Mouse (Mus musculus) spleen, adult 10 weeks (tissue): ENCODE results near the gene Mst1r. TPM values are rescaled to one million over a fixed set of nuclear protein-coding genes. Genes with fewer than 3 reads are reported as not detected.

Source experiments
- polyA plus RNA-seq: library from polyadenylated mRNA; stranded (reverse); fragments of 350-450 nt; fragmentation: Illumina TruSeq; extraction: RNeasy Lipid Tissue Mini Kit (QIAGEN cat#74804); gene quantifications from one replicate; pipeline ENCODE4 v1.2.3, GENCODE M21; 2015; ENCODE audit warnings: low replicate concordance; ENCODE audit not compliant: insufficient read depth

Mst1r gene
- 0.36 TPM for polyA plus RNA-seq

DNA sequence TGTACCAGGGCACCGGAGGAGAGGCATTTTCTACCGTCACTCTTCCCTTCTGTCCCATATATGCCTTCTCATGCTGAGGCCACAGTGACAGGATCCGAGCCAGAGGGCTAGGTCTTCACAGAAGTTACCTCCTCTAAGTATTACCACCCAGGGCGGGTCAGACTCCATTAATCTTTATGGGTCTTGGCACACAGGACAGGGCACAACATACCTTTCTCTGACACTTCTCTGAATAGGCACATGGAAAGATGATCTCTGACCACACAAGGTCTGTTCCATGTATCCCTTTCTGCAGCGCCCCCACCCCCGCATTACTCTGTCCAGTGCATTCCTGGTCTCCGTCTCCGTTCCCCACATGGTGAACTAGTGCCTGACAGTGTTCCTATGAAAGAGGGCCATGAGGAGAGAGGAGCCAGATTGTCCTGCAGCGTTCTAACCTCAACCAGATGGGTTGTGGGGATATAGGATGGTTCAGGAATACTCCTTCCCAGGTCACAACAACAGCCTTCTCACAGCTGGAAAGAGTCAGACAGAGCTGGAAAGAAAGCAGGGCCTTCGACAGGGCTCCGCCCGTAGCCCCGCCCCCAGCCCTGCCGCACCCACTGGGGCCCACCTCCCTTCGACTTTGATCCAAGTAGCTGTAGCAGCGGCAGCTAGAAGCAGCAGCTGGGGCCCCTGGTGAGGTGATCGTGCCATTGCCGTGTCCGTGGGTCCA is at the start of gene Mst1r:
Gene Mst1r (plus strand): TSS at position 622 of the 715 bp plus-strand sequence.

DNA sequence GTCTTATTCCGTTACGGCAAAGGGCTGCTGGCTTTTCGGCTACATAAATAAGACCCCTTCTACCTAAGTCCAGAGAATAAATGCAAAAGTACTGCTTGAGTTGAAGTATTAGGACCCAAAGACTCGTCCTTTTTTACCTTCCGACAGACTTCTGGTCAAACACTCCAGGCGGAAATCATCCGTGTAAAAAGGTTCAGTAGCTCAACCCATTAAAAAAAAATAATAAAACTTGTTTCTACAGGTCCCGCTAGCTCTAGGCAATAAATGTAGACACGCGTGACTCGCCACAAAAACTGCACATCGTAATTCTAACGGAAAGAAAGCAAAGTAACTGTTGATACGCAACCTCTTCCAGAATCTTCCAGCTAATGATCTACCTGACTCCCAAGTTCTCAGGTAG is 33.5 kb upstream of the Mst1r start, which contains the start of gene Rbm6:
Gene Rbm6 (minus strand): TSS at position 101 of the 400 bp plus-strand sequence.

DNA sequence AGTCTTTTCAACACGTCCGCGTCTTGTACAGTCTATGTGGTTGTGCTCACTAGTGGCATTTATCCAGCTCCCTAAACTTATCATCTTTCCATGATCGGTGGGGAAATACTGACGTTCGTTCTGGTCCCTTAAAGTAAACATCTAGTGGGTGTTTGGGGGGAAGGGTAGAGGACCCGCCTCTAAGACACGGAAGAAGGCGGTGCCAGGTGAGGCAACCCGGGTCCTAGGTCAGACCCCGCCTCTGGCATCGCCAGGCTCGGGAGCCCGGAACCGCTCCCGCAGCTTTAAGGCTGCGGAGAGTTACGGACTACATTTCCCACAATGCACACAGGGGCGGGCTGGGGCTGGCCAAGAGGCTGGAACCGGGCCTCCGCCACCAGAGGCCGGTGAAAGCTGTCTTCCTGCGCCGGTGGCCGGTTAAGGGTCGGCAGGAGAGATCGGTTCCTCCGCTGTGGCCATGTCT is 18.8 kb upstream of the Mst1r start, which contains the start of gene Mon1a:
Gene Mon1a (plus strand): TSS at position 348 of the 463 bp plus-strand sequence.

DNA sequence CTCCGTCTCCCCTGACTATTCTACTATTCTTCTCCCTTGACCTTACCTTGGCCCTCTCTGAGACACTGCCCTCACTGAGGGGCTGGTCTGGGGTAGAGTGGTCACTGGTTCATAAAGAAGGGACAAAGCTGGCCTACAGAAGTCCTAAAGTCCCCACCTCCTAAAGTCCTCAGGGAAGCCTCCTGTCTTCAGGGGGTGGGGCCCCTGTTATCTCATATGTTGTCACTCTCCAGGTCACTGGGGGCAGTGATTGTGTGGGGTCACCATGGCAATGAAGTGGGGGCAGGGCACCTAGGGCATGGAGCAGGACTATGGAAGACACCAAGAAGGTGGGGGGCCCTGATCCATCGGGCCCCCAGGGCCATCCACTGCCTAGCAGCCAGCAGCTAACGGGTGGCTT is 21.5 kb downstream of the Mst1r start, which contains the start of gene Actl11:
Gene Actl11 (plus strand): TSS at position 301 of the 400 bp plus-strand sequence.

DNA sequence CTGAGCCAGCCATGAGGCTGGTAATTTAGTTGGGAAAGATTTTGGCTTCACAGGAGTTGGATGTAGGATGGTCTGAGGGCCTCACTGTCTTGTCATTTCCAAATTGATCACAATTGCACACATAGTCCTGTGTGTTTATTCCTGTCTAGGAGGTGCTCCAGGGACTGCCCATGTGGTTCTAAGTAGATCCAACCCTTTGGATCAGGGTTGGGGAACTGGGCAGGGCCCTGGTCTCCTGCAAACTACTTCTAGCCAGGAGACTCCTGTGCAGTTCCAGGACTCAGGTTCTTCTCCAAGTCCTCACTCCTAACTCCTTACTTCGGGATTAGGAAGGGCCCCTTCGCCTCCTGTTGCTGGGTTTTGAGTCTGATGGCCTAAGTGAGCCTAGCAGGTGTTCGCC is 28.7 kb downstream of the Mst1r start, which contains the start of gene Camkv:
Gene Camkv (plus strand): TSS at position 301 of the 400 bp plus-strand sequence.

DNA sequence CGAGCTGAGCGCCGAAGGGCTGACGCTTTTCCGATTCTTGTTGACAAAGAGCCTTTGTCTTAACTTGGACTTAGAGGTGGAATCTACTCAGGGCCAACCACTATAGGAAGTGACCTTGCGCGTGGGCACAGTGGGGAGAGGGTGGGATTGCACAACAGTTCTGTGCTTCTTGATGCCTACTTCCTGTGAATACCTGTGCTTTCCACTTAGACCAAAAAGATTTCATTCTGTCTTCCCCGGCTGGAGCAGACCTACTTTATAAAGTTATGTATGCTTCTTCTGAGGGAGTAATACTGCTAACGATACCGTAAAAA is 43.2 kb downstream of the Mst1r start, which contains the start of gene Traip:
Gene Traip (plus strand): TSS at position 215 of the 314 bp plus-strand sequence.

Other genes starting within 250 kb of the Mst1r start
- gene Slc38a3, start 237.3 kb upstream of the Mst1r start, polyA plus RNA-seq: not detected
- not detected for gene Gnat1, start 227.2 kb upstream of the Mst1r start, polyA plus RNA-seq
- 17.7 TPM for gene Sema3f, start 196.4 kb upstream of the Mst1r start, polyA plus RNA-seq
- gene Rbm5, start 135.9 kb upstream of the Mst1r start, polyA plus RNA-seq: 334 TPM
- gene Rbm6, start 33.6 kb upstream of the Mst1r start, polyA plus RNA-seq: 155 TPM
- 3.9 TPM for gene Mon1a, start 18.7 kb upstream of the Mst1r start, polyA plus RNA-seq
- not detected for gene Actl11, start 21.6 kb downstream of the Mst1r start, polyA plus RNA-seq
- gene Camkv, start 28.8 kb downstream of the Mst1r start, polyA plus RNA-seq: not detected
- 4.5 TPM for gene Traip, start 43.3 kb downstream of the Mst1r start, polyA plus RNA-seq
- gene Uba7, start 68.6 kb downstream of the Mst1r start, polyA plus RNA-seq: 103 TPM
- 0.26 TPM for gene Gm20661, start 76.2 kb downstream of the Mst1r start, polyA plus RNA-seq
- 3.9 TPM for gene Inka1, start 79.0 kb downstream of the Mst1r start, polyA plus RNA-seq
- gene Cdhr4, start 85.6 kb downstream of the Mst1r start, polyA plus RNA-seq: 1.5 TPM
- 1.9 TPM for gene Gm20662, start 89.5 kb downstream of the Mst1r start, polyA plus RNA-seq
- 83.7 TPM for gene Ip6k1, start 95.6 kb downstream of the Mst1r start, polyA plus RNA-seq
- 11.7 TPM for gene Gmppb, start 142.4 kb downstream of the Mst1r start, polyA plus RNA-seq
- gene Amigo3, start 146.3 kb downstream of the Mst1r start, polyA plus RNA-seq: 0.69 TPM
- 0.37 TPM for gene Mst1, start 173.6 kb downstream of the Mst1r start, polyA plus RNA-seq
- gene Rnf123, start 176.5 kb downstream of the Mst1r start, polyA plus RNA-seq: 69.4 TPM
- gene Apeh, start 187.7 kb downstream of the Mst1r start, polyA plus RNA-seq: 85.9 TPM